Mouse (Mus musculus) midbrain, embryonic 12.5 days (tissue): ENCODE results near the gene Cdr2l. TPM values are rescaled to one million over a fixed set of nuclear protein-coding genes. Genes with fewer than 3 reads are reported as not detected.

Source experiments
- ATAC-seq: fragments of 200-750 bp; cut with Nextera tagmentation; 2 replicates; pipeline ENCODE4 v1.8.0; 2017; ENCODE audit warnings: low read depth, moderate TSS enrichment, moderate library complexity; ENCODE audit not compliant: low FRiP score
- H3K27ac ChIP-seq: fragments of 300-500 bp; sonication (generic); replicated peaks from 2 replicates; pipeline ENCODE4 v1.5.1; 2016; ENCODE audit warnings: mild to moderate bottlenecking
- H3K27me3 ChIP-seq: fragments of 300-500 bp; sonication (generic); 2 replicates; pipeline ENCODE4 v1.6.1; 2016; ENCODE audit warnings: mild to moderate bottlenecking
- H3K36me3 ChIP-seq: fragments of 300-500 bp; sonication (generic); 2 replicates; pipeline ENCODE4 v1.6.1; 2016
- H3K4me1 ChIP-seq: fragments of 300-500 bp; sonication (generic); 2 replicates; pipeline ENCODE4 v1.6.1; 2016
- H3K4me2 ChIP-seq: fragments of 300-500 bp; sonication (generic); replicated peaks from 2 replicates; pipeline ENCODE4 v1.6.1; 2016; ENCODE audit warnings: mild to moderate bottlenecking, moderate library complexity
- H3K4me3 ChIP-seq: fragments of 300-500 bp; sonication (generic); 2 replicates; pipeline ENCODE4 v1.5.1; 2016; ENCODE audit warnings: mild to moderate bottlenecking
- H3K9ac ChIP-seq: fragments of 300-500 bp; sonication (generic); replicated peaks from 2 replicates; pipeline ENCODE4 v1.6.1; 2016; ENCODE audit warnings: mild to moderate bottlenecking, moderate library complexity
- H3K9me3 ChIP-seq: fragments of 300-500 bp; sonication (generic); 2 replicates; pipeline ENCODE4 v1.6.1; 2016; ENCODE audit warnings: mild to moderate bottlenecking
- WGBS: fragments of 180-500 bp; shearing (Covaris S2); methylation state at CpG from one replicate; pipeline ENCODE4 v1.1.7; 2016; 5-methylcytosine and 5-hydroxymethylcytosine counted together
- polyA plus RNA-seq: library from polyadenylated mRNA; unstranded; fragments of >200 nt; fragmentation: Nextera tagmentation; extraction: Ambion mirVana; gene quantifications from 2 replicates; pipeline ENCODE4 v1.2.1, GENCODE M21; 2016

The Cdr2l gene
- polyA plus RNA-seq, 1 experiment from 2014 or later: 32.4 TPM

- no peak for ATAC-seq
- no peaks in the 10 kb centered on the region for H3K4me1 ChIP-seq
- no peak overlapping the region for H3K4me2 ChIP-seq
- no peak overlapping the region for H3K4me3 ChIP-seq
- H3K27me3 ChIP-seq: no peaks in the 10 kb centered on the region
- H3K36me3 ChIP-seq: peaks cover 72% of the 10 kb centered on the region
- 93% methylated on average over 7 of the region's 7 CpGs for WGBS
- H3K27ac ChIP-seq: no peak overlapping the region
- no peak overlapping the region for H3K9ac ChIP-seq
- H3K9me3 ChIP-seq: no peaks in the 10 kb centered on the region
These were observed 9.6 kb downstream of the Cdr2l start for GRCm38 (mm10) chr11:115391358-115391757.

- no peak overlapping the region for H3K9ac ChIP-seq
- H3K9me3 ChIP-seq: no peaks in the 10 kb centered on the region
- WGBS: 76% methylated on average over 34 of the region's 34 CpGs
- no peaks in the 10 kb centered on the region for H3K4me1 ChIP-seq
- no peak for ATAC-seq
- no peaks in the 10 kb centered on the region for H3K27me3 ChIP-seq
- peaks cover 72% of the 10 kb centered on the region for H3K36me3 ChIP-seq
- no peak overlapping the region for H3K4me2 ChIP-seq
- H3K4me3 ChIP-seq: no peak overlapping the region
- H3K27ac ChIP-seq: no peak overlapping the region
These were observed 12.1 kb downstream of the Cdr2l start for GRCm38 (mm10) chr11:115393721-115394325.

DNA sequence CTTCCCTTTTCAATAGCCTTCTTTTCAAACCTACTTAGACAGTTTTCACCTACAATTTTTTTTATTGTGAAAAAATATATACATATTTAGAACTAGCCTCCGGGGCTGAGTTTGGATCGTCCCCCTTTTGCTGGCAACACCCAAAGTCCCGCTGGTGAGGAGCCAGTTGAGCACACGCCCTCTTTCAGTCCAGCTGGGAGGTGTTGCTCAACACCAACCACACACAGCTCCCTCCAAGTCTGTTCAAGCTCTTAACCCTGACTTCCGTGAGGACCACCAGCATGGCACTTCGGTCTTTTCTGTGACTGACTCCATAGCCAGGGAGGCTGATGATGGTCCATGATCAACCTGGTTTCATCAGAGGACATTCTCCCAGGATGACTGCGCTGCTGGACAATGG is 16.4 kb downstream of the Cdr2l start:
- Histone ChIP-seq H3K27ac (no peak overlapping the region), H3K9ac (no peak overlapping the region), H3K4me2 (no peak overlapping the region), H3K36me3 (peaks cover 35% of the 10 kb centered on the region), H3K27me3 (no peaks in the 10 kb centered on the region), H3K4me1 (peaks cover 10% of the 10 kb centered on the region), H3K9me3 (no peaks in the 10 kb centered on the region), H3K4me3 (no peak overlapping the region)
- ATAC-seq: no peak
- WGBS: 88% methylated on average over 7 of the region's 7 CpGs

DNA sequence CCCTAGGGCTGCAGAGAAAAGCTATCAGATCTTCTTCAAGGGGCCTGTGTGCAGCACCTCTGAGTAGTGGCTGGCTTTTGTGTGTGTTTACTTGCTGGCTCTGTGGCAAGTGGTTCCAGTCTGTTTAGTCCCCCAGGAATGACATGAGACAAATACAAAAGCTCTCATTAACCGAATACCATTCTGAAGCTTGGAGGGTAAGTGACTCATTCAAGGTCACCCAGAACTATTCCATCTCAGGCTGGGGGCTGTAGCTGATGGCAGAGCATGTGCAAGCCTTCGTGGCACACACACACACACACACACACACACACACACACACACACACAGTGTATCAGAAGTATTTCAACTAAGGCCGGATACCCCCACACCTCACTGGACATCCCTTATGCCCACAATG is 18.4 kb downstream of the Cdr2l start:
- H3K4me2 ChIP-seq: no peak overlapping the region
- 72% methylated on average over 3 of the region's 3 CpGs for WGBS
- H3K27me3 ChIP-seq: no peaks in the 10 kb centered on the region
- no peak overlapping the region for H3K4me3 ChIP-seq
- no peak for ATAC-seq
- H3K36me3 ChIP-seq: peaks cover 14% of the 10 kb centered on the region
- peaks cover 22% of the 10 kb centered on the region for H3K4me1 ChIP-seq
- peak overlapping the region; percentile 82 for H3K27ac ChIP-seq
- no peak overlapping the region for H3K9ac ChIP-seq
- no peaks in the 10 kb centered on the region for H3K9me3 ChIP-seq

DNA sequence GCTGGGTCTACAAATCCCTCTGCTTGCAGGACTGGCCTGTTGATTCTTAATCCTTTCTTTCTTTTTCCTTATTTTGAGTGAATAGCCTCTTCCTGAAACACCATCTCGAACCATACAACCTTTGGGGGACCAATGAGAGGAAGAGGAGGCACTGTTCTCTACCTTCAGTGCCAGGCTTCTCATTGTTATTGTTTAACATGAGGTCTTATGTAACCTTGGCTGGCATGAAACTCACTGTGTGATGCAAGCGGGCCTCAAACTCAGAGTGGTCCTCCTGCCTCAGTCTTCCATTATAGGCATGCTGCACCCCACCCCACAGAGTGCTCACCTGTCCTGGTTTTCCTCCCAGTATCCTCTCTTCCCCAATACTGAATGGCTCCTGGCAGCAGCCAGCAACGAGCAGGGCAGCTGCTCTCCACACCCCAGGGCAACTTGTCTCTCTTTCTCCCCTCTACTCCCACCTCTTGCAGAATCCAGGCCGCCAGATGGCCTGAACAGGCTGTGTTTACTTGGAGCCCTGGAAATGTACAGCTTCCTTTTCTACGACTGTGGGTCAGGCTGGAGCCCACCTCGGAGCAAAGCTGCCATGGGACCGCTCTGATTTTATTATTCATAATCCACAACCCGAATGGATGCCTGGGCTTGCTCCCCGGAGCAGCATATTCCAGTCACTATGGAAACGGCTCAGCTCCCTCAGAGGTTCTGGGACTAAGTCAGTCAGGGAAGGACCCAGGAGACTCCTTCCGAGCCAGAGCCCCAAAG is 19.1 kb downstream of the Cdr2l start:
- H3K36me3 ChIP-seq: peaks cover 10% of the 10 kb centered on the region
- no peak overlapping the region for H3K4me3 ChIP-seq
- peak overlapping the region; percentile 82 for H3K27ac ChIP-seq
- H3K4me2 ChIP-seq: peak overlapping the region; percentile 28
- no peak overlapping the region for H3K9ac ChIP-seq
- H3K27me3 ChIP-seq: no peaks in the 10 kb centered on the region
- WGBS: 39% methylated on average over 11 of the region's 11 CpGs
- no peaks in the 10 kb centered on the region for H3K9me3 ChIP-seq
- H3K4me1 ChIP-seq: peaks cover 29% of the 10 kb centered on the region
- ATAC-seq: peak; percentile 35; the same call in 1 of the 2 replicates

- 3% methylated on average over 50 of the region's 50 CpGs for WGBS
- H3K9me3 ChIP-seq: no peaks in the 10 kb centered on the region
- peak within 1 kb of the TSS; percentile 87 for H3K9ac ChIP-seq
- H3K4me2 ChIP-seq: peak within 1 kb of the TSS; percentile 80
- ATAC-seq: peak; percentile 80
- H3K27me3 ChIP-seq: no peaks in the 10 kb centered on the region
- H3K4me1 ChIP-seq: peaks cover 43% of the 10 kb centered on the region
- peaks cover 27% of the 10 kb centered on the region for H3K36me3 ChIP-seq
- peak within 1 kb of the TSS; percentile 91 for H3K27ac ChIP-seq
- peak within 1 kb of the TSS; percentile 82 for H3K4me3 ChIP-seq
These were observed 21.8 kb downstream of the Cdr2l start, which contains the start of gene Mrpl58 for GRCm38 (mm10) chr11:115403338-115404124. TSS of gene Mrpl58 (plus strand) at chr11:115403752.

DNA sequence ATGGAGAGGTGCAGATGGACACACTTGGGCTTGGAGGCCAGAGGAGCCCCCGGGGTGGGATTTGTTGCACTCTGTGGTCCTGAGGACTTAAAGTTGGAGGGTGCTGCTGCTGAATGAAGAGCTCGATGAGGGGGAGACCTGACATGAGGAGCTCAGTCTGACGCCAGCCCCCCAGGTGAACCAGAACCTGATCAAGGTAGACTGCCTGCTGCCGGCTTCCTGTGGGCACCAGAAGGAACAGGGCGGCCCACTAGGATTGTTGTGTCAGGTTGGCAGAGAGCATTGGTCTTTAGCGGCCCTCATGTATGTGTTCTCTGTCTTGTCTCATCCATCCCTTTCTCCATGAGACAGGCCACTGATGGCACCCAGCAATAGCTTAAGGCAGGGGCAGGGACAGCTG is 24.0 kb downstream of the Cdr2l start:
- ATAC-seq: no peak
- Histone ChIP-seq H3K27ac (no peak overlapping the region), H3K9me3 (no peaks in the 10 kb centered on the region), H3K36me3 (peaks cover 32% of the 10 kb centered on the region), H3K9ac (no peak overlapping the region), H3K4me1 (peaks cover 63% of the 10 kb centered on the region), H3K4me2 (no peak overlapping the region), H3K27me3 (no peaks in the 10 kb centered on the region), H3K4me3 (no peak overlapping the region)
- WGBS: 99% methylated on average over 6 of the region's 6 CpGs

- H3K27ac ChIP-seq: no peak overlapping the region; the same call in 1 of the 2 replicates
- peaks cover 69% of the 10 kb centered on the region for H3K4me1 ChIP-seq
- H3K27me3 ChIP-seq: no peaks in the 10 kb centered on the region
- no peak overlapping the region for H3K9ac ChIP-seq
- WGBS: 96% methylated on average over 17 of the region's 17 CpGs
- H3K4me2 ChIP-seq: no peak overlapping the region
- H3K9me3 ChIP-seq: no peaks in the 10 kb centered on the region
- no peak for ATAC-seq
- peaks cover 38% of the 10 kb centered on the region for H3K36me3 ChIP-seq
- H3K4me3 ChIP-seq: no peak overlapping the region
These were observed 25.2 kb downstream of the Cdr2l start for GRCm38 (mm10) chr11:115406858-115407401.

DNA sequence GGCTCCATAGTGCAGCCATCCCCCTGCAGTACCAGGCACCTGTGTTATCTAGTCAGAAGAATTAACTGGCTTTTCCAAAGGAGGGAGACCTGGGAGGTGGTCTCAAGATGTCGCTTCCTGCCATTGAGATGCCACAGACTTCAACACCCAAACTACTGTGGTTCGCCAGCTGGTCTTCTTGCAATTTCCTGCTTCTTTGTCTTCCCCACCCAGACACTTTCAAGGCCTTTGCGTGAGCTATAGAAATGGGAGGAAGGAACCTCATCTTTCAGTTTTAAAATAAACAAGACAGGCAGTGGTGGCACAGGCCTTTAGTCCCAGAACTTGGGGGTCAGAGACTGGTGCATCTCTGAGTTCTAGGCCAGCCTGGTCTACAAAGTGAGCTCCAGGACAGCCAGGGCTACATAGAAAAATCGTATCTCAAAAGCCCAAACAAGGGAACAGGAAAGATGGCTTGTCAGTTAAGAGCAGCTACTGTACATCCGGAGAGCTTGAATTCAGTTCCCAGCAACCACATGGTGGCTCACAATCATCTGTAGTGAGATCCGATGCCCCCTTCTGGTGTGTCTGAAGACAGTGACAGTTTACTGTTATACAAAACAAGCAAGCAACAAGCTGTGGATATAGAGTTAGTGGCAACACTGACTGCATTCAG is 26.7 kb downstream of the Cdr2l start:
- WGBS: 73% methylated on average over 6 of the region's 6 CpGs
- H3K4me3 ChIP-seq: no peak overlapping the region
- peaks cover 38% of the 10 kb centered on the region for H3K36me3 ChIP-seq
- no peak for ATAC-seq
- no peaks in the 10 kb centered on the region for H3K27me3 ChIP-seq
- peak overlapping the region; percentile 21; the same call in 1 of the 2 replicates for H3K9ac ChIP-seq
- H3K4me1 ChIP-seq: peaks cover 74% of the 10 kb centered on the region
- no peaks in the 10 kb centered on the region for H3K9me3 ChIP-seq
- H3K4me2 ChIP-seq: peak overlapping the region; percentile 27
- peak overlapping the region; percentile 93 for H3K27ac ChIP-seq

- WGBS: 16% methylated on average over 7 of the region's 7 CpGs
- peaks cover 38% of the 10 kb centered on the region for H3K36me3 ChIP-seq
- H3K4me2 ChIP-seq: peak overlapping the region; percentile 27
- 0 out of 2 replicates have a peak overlapping the region, but pooled peaks have one; percentile 12 for H3K4me3 ChIP-seq
- peak overlapping the region; percentile 93 for H3K27ac ChIP-seq
- H3K9me3 ChIP-seq: no peaks in the 10 kb centered on the region
- peaks cover 69% of the 10 kb centered on the region for H3K4me1 ChIP-seq
- H3K9ac ChIP-seq: peak overlapping the region; percentile 43; the same call in 1 of the 2 replicates
- peak; percentile 74 for ATAC-seq
- H3K27me3 ChIP-seq: no peaks in the 10 kb centered on the region
These were observed 27.8 kb downstream of the Cdr2l start for GRCm38 (mm10) chr11:115409556-115409955.

DNA sequence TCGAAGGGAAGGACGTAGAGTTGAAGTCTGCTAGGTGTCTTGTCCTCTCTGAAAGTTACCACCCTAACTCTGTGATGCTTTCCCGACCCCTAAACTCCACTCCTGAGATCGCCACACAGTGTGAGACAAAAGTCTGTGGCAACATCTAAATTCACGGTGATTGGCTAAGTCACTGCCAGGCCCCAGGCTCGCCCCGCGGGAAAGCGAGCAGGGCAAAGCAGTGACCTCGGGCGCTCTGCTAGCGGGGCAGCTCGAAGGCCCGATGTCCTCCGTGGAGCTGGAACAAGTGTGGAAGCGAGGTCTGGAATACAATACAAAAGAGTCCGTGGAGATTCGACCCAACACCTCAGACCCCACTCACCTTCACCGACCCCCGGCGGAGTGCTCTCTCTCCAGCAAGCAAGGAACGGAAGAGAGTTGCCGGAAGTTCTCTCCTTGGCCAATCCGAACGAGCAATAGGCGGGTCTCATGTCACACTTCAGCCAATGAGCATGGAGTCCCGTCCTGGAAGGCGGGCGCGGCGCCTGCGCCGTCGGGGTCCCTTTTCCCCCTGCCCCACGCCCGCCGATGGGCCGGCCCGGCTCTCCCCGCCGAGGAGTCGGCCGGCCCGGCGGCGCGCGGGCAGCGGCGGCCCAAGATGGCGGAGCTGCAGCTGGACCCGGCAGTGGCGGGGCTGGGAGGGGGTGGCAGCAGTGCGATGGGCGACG is 38.0 kb downstream of the Cdr2l start, which contains the start of the genes Atp5h and Kctd2:
TSS of gene Atp5h (minus strand) at position 432 of the 707 bp plus-strand sequence.
TSS of gene Kctd2 (plus strand) at position 598 of the 707 bp plus-strand sequence.
- Histone ChIP-seq H3K4me2 (peak within 1 kb of the TSS; percentile 98), H3K27me3 (no peaks in the 10 kb centered on the region), H3K4me3 (peak within 1 kb of the TSS; percentile 62), H3K27ac (peak within 1 kb of the TSS; percentile 76), H3K9me3 (no peaks in the 10 kb centered on the region), H3K4me1 (peaks cover 30% of the 10 kb centered on the region), H3K9ac (peak within 1 kb of the TSS; percentile 87), H3K36me3 (peaks cover 40% of the 10 kb centered on the region)
- peak; percentile 98 for ATAC-seq
- under 1% methylated on average over 40 of the region's 56 CpGs for WGBS
